Mouse (Mus musculus): ENCODE results near the gene D11Wsu47e. TPM values are rescaled to one million over a fixed set of nuclear protein-coding genes. Genes with fewer than 3 reads are reported as not detected.
A peak's percentile ranks its signal among the peaks of the same experiment; 100 is the strongest.

Gene D11Wsu47e
- total RNA-seq, 2 experiments from 2014 or later = 6.3 to 8.2 TPM

- intact Hi-C loops (cut with DNase I) = no loop called here
- no peak for DNase-seq
Observed at GRCm38 (mm10) chr11:113730879-113731278, 46.7 kb downstream of the D11Wsu47e start.

- intact Hi-C loops (cut with DNase I) = no loop called here
- no peak for DNase-seq
Observed at GRCm38 (mm10) chr11:113731945-113732612, 47.9 kb downstream of the D11Wsu47e start.

GRCm38 (mm10) chr11:113733631-113734364, 49.6 kb downstream of the D11Wsu47e start:
- intact Hi-C loops (cut with DNase I) = no loop called here
- DNase-seq = no peak

- intact Hi-C loops (cut with DNase I) = no loop called here
- no peak for DNase-seq
Observed at GRCm38 (mm10) chr11:113735151-113735550, 50.9 kb downstream of the D11Wsu47e start.

GRCm38 (mm10) chr11:113736848-113737552, 52.8 kb downstream of the D11Wsu47e start:
- no peak for DNase-seq
- intact Hi-C loops (cut with DNase I) = no loop called here

- no peak for DNase-seq
- intact Hi-C loops (cut with DNase I) = no loop called here
Observed at GRCm38 (mm10) chr11:113737553-113737854, 53.3 kb downstream of the D11Wsu47e start.

- DNase-seq = no peak
- intact Hi-C loops (cut with DNase I) = no loop called here
Observed at GRCm38 (mm10) chr11:113737912-113738311, 53.7 kb downstream of the D11Wsu47e start.

GRCm38 (mm10) chr11:113739213-113739612, 55.0 kb downstream of the D11Wsu47e start:
- DNase-seq = peak; percentile 50 to 56
- intact Hi-C loops (cut with DNase I) = no loop called here

GRCm38 (mm10) chr11:113740100-113740499, 55.9 kb downstream of the D11Wsu47e start:
- intact Hi-C loops (cut with DNase I) = no loop called here
- no peak for DNase-seq

- intact Hi-C loops (cut with DNase I) = no loop called here
- DNase-seq = no peak
Observed at GRCm38 (mm10) chr11:113742998-113743397, 58.8 kb downstream of the D11Wsu47e start.

Other genes with a start within 250 kb of the D11Wsu47e start
- gene Sstr2, start 65.1 kb upstream of the D11Wsu47e start, total RNA-seq (2021) = not detected
- 10 to 100 TPM; 17.6 to 18.3 TPM for gene Cog1, start 35.2 kb upstream of the D11Wsu47e start, total RNA-seq (2021)
- gene Slc39a11, start 34.3 kb upstream of the D11Wsu47e start, total RNA-seq (2021) = 1 to 10 TPM; 2.6 to 3.9 TPM
- 10 to 100 TPM; 14.9 to 15.6 TPM for gene Fam104a, start 257 bp upstream of the D11Wsu47e start, total RNA-seq (2021)
- not detected for gene Cpsf4l, start 25.6 kb downstream of the D11Wsu47e start, total RNA-seq (2021)
- 10 to 100 TPM; 16.5 to 20.5 TPM for gene Cdc42ep4, start 67.5 kb downstream of the D11Wsu47e start, total RNA-seq (2021)

All from heart, postnatal 36 days (tissue).